Mouse (Mus musculus) spleen, adult 18-20 months (tissue): ENCODE measurements at regions not wholly inside any gene's neighbourhood (a gene's known extent, or its start where the extent isn't known, plus 50 kb on each side); places are given as distances from the start of the nearest gene placed in this dataset.

ENCODE experiments used
- DNase-seq, 2 experiments: peaks; one replicate each; pipeline ENCODE4 v3.0.0; 2022; ENCODE audit warnings: mixed read lengths in 2 of 2

DNA sequence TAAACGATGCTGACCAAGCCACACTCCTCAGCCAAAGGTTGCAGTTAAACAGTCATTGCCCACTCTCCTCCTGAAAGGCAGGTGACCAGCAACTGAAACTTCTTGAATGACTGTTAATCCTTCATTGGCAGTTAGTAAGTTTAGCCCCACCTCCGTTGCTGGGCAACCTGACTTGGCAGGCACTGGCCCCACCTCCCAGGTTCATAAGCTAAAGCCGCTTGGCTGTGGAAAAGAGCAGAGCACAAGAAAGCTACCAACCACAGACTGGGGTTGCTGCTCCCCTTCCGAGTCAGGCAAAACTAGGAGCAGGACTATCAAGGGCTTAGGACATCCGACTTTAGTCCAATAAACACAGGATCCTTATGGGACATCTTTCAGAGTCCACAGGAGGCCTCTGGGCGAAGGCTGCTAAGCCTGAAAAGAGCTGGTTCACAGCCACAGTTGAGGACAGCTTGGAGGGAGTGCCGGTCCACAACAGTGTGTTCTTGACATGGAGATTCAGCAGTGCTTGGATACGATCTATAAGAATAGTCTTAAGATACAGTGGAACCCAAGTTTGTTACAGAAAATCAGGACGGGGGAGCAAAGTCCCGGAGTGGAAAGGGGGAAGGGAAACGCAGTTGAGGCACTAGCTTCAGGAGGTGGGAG, 67.7 kb upstream of the Kcnma1 start:
- no peak for DNase-seq

DNA sequence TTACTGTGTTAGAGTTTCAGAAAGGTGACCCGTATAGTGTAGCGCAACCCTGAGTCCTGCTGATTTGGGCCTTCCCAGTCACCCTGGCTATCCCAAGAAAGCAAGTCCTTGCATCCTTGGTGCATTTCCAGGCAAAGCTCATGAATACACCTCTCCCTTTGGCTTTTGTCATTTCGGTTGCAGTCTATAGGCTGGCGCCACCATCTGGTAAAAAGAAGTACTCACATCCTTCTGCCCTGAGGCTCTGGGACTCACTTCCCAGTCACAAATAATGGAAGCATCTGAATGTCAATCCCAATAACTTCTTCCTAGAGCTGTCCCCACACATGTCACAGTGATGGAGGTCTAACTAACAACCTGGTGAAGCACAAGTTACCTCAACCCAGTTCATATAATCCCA, 54.4 kb upstream of the Kcnma1 start:
- no peak for DNase-seq

DNA sequence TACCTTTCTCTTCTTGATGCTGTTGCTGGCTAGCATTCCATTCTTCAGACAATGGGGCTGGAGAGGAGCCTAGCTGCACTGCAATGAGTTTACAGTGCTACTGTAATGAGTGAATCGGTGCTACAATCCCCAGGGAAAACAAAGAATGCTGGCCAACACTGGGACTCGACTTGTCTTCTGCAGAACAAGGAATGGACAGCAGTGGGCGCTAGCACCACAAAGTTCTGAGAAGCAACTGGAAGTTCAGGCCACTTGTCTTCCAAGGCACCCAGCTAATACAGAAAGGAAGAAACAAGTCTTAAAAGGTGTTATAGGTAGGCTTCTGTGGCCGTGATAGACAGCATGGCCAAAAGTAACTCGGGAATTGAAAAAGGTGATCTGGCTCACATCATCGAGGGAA, 53.4 kb upstream of the Kcnma1 start:
- peak in 1 of 2 experiments; percentile 11 for DNase-seq

DNA sequence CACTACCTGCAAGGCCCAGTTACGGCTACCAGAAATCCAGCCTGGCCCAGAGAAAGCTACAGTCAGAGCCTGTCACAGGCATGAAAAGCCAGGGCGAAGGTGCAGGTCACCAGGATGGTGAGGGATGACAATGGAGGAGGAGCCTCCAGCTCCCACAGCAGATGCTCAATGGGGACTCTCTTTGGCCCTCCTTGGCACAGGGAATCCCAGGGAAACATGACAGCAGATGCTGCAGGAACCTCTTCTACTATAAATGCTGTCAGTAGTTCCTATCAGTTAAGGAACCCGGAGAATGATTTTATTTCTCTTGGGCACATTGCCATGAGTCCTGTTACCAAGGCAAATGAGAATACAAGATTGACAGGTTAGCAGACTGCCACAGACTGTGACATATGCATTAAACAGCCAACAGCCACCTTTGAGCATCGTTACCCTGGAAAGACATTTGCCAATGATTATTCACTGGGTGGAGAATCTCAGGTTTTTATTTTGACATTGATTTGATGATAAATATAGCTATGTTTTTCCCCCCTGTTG, 51.0 kb upstream of the Kcnma1 start:
- no peak for DNase-seq
